Mouse (Mus musculus) erythroblast, embryonic 14.5 days (primary cell): ENCODE results near the gene Sgcg.

ENCODE experiments used
- GATA1 ChIP-seq: IDR thresholded peaks from 2 replicates; pipeline ENCODE4 v1.6.1; 2012; ENCODE audit warnings: low read length, inconsistent platforms, mixed read lengths
- TAL1 ChIP-seq: IDR thresholded peaks from 3 replicates; pipeline ENCODE4 v1.6.1; 2012; ENCODE audit warnings: low read length, inconsistent platforms, mixed read lengths

DNA sequence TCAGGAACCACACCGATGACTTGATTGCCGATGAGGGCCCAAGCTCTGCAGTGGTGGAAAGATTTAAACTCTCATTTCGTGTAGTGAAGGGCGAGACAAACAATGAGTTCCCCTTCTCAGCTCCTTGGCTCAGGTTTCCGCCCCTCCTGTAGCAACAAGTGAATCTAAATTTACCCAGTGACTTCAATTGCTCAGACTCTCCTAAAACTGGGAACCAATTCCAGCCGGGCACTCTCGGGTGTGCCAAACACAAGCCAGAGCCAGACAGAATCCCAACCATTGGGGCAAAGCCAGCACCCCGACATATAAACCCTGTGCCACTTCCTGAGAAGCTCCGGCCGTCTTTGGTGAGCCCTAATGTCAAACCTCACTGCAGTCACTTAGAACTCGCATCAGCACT is at the start of gene Sgcg:
- TF ChIP-seq GATA1 (no peak), TAL1 (no peak)
